Mouse (Mus musculus): Measurements from ENCODE around the gene Dnajc7. TPM values are rescaled to one million over a fixed set of nuclear protein-coding genes. Genes with fewer than 3 reads are reported as not detected.

The Dnajc7 gene
- polyA plus RNA-seq, 1 experiment from 2014 or later: 91.9 TPM

- Histone ChIP-seq H3K27me3 (ENCODE audit: control insufficient read depth, insufficient read depth, low read length) (no peaks in the 10 kb centered on the region), H3K4me3 (ENCODE audit: low read depth, low read length) (peak overlapping the region; percentile 14; the same call in 1 of the 2 replicates), H3K36me3 (ENCODE audit: control insufficient read depth, insufficient read depth, low read length) (no peaks in the 10 kb centered on the region), H3K27ac (replicated peaks) (no peak overlapping the region), H3K4me1 (replicated peaks; ENCODE audit: control insufficient read depth, insufficient read depth) (no peaks in the 10 kb centered on the region), H3K4me2 (replicated peaks; ENCODE audit: low read depth) (peak overlapping the region; percentile 44), H3K9ac (ENCODE audit: low read length) (peak overlapping the region; percentile 35; the same call in 1 of the 2 replicates), H3K9me3 (ENCODE audit: control insufficient read depth, low read length) (no peaks in the 10 kb centered on the region)
- TF ChIP-seq EP300 (optimal IDR thresholded peaks at IDR 0.05): no peak
- no peak for TF ChIP-seq CTCF (IDR thresholded peaks at IDR 0.05; ENCODE audit: low read depth)
- no peak for ATAC-seq (ENCODE audit: low FRiP score, low TSS enrichment)
- DNase-seq (ENCODE audit: low spot score): no peak
- 10% methylated on average over 16 of the region's 16 CpGs for WGBS
These were observed 48.8 kb downstream of the Dnajc7 start for GRCm38 (mm10) chr11:100571202-100571567.

- ATAC-seq (ENCODE audit: low FRiP score, low TSS enrichment) (peak; percentile 28; the same call in 1 of the 2 replicates), DNase-seq (ENCODE audit: low spot score) (peak; percentile 68)
- peak overlapping the region; percentile 44 for H3K4me2 ChIP-seq (replicated peaks; ENCODE audit: low read depth)
- no peaks in the 10 kb centered on the region for H3K4me1 ChIP-seq (replicated peaks; ENCODE audit: control insufficient read depth, insufficient read depth)
- no peaks in the 10 kb centered on the region for H3K36me3 ChIP-seq (ENCODE audit: control insufficient read depth, insufficient read depth, low read length)
- WGBS: 10% methylated on average over 8 of the region's 8 CpGs
- TF ChIP-seq EP300 (optimal IDR thresholded peaks at IDR 0.05): no peak
- TF ChIP-seq CTCF (IDR thresholded peaks at IDR 0.05; ENCODE audit: low read depth): peak; percentile 88
- no peak overlapping the region for H3K9ac ChIP-seq (ENCODE audit: low read length)
- no peaks in the 10 kb centered on the region for H3K9me3 ChIP-seq (ENCODE audit: control insufficient read depth, low read length)
- peak overlapping the region; percentile 14; the same call in 1 of the 2 replicates for H3K4me3 ChIP-seq (ENCODE audit: low read depth, low read length)
- no peaks in the 10 kb centered on the region for H3K27me3 ChIP-seq (ENCODE audit: control insufficient read depth, insufficient read depth, low read length)
- no peak overlapping the region for H3K27ac ChIP-seq (replicated peaks)
These were observed 49.4 kb downstream of the Dnajc7 start for GRCm38 (mm10) chr11:100570430-100571201.

- Histone ChIP-seq H3K36me3 (ENCODE audit: control insufficient read depth, insufficient read depth, low read length) (no peaks in the 10 kb centered on the region), H3K27ac (replicated peaks) (no peak overlapping the region), H3K4me3 (ENCODE audit: low read depth, low read length) (no peak overlapping the region), H3K4me1 (replicated peaks; ENCODE audit: control insufficient read depth, insufficient read depth) (no peaks in the 10 kb centered on the region), H3K9ac (ENCODE audit: low read length) (no peak overlapping the region), H3K27me3 (ENCODE audit: control insufficient read depth, insufficient read depth, low read length) (no peaks in the 10 kb centered on the region), H3K4me2 (replicated peaks; ENCODE audit: low read depth) (no peak overlapping the region), H3K9me3 (ENCODE audit: control insufficient read depth, low read length) (no peaks in the 10 kb centered on the region)
- 48% methylated on average over 9 of the region's 9 CpGs for WGBS
- TF ChIP-seq EP300 (optimal IDR thresholded peaks at IDR 0.05): no peak
- TF ChIP-seq CTCF (IDR thresholded peaks at IDR 0.05; ENCODE audit: low read depth): no peak
- DNase-seq (ENCODE audit: low spot score): no peak
- ATAC-seq (ENCODE audit: low FRiP score, low TSS enrichment): no peak
These were observed 50.2 kb downstream of the Dnajc7 start for GRCm38 (mm10) chr11:100569789-100570188.

GRCm38 (mm10) chr11:100568692-100569091 lies 51.3 kb downstream of the Dnajc7 start:
- WGBS: 81% methylated on average over 8 of the region's 8 CpGs
- H3K4me2 ChIP-seq (replicated peaks; ENCODE audit: low read depth): no peak overlapping the region
- H3K9ac ChIP-seq (ENCODE audit: low read length): no peak overlapping the region
- no peaks in the 10 kb centered on the region for H3K36me3 ChIP-seq (ENCODE audit: control insufficient read depth, insufficient read depth, low read length)
- no peak overlapping the region for H3K27ac ChIP-seq (replicated peaks)
- DNase-seq (ENCODE audit: low spot score) (no peak), ATAC-seq (ENCODE audit: low FRiP score, low TSS enrichment) (no peak)
- no peaks in the 10 kb centered on the region for H3K4me1 ChIP-seq (replicated peaks; ENCODE audit: control insufficient read depth, insufficient read depth)
- no peak for TF ChIP-seq EP300 (optimal IDR thresholded peaks at IDR 0.05)
- H3K4me3 ChIP-seq (ENCODE audit: low read depth, low read length): no peak overlapping the region
- H3K27me3 ChIP-seq (ENCODE audit: control insufficient read depth, insufficient read depth, low read length): no peaks in the 10 kb centered on the region
- no peaks in the 10 kb centered on the region for H3K9me3 ChIP-seq (ENCODE audit: control insufficient read depth, low read length)

- TF ChIP-seq EP300 (optimal IDR thresholded peaks at IDR 0.05): no peak
- TF ChIP-seq CTCF (IDR thresholded peaks at IDR 0.05; ENCODE audit: low read depth): no peak
- DNase-seq (ENCODE audit: low spot score) (no peak), ATAC-seq (ENCODE audit: low FRiP score, low TSS enrichment) (0 out of 2 replicates have a peak, but pooled peaks have one; percentile 25)
- WGBS: 43% methylated on average over 9 of the region's 9 CpGs
- H3K27me3 ChIP-seq (ENCODE audit: control insufficient read depth, insufficient read depth, low read length): no peaks in the 10 kb centered on the region
- no peaks in the 10 kb centered on the region for H3K36me3 ChIP-seq (ENCODE audit: control insufficient read depth, insufficient read depth, low read length)
- no peaks in the 10 kb centered on the region for H3K9me3 ChIP-seq (ENCODE audit: control insufficient read depth, low read length)
- H3K4me2 ChIP-seq (replicated peaks; ENCODE audit: low read depth): no peak overlapping the region
- no peak overlapping the region for H3K9ac ChIP-seq (ENCODE audit: low read length)
- no peak overlapping the region for H3K4me3 ChIP-seq (ENCODE audit: low read depth, low read length)
- H3K27ac ChIP-seq (replicated peaks): no peak overlapping the region
- no peaks in the 10 kb centered on the region for H3K4me1 ChIP-seq (replicated peaks; ENCODE audit: control insufficient read depth, insufficient read depth)
These were observed 52.1 kb downstream of the Dnajc7 start for GRCm38 (mm10) chr11:100567815-100568245.

GRCm38 (mm10) chr11:100567229-100567628 lies 52.7 kb downstream of the Dnajc7 start:
- no peak for DNase-seq (ENCODE audit: low spot score)
- H3K9ac ChIP-seq (ENCODE audit: low read length): no peak overlapping the region
- TF ChIP-seq EP300 (optimal IDR thresholded peaks at IDR 0.05) (no peak), CTCF (IDR thresholded peaks at IDR 0.05; ENCODE audit: low read depth) (no peak)
- no peak for ATAC-seq (ENCODE audit: low FRiP score, low TSS enrichment)
- H3K4me2 ChIP-seq (replicated peaks; ENCODE audit: low read depth): no peak overlapping the region
- no peaks in the 10 kb centered on the region for H3K36me3 ChIP-seq (ENCODE audit: control insufficient read depth, insufficient read depth, low read length)
- no peaks in the 10 kb centered on the region for H3K4me1 ChIP-seq (replicated peaks; ENCODE audit: control insufficient read depth, insufficient read depth)
- no peaks in the 10 kb centered on the region for H3K27me3 ChIP-seq (ENCODE audit: control insufficient read depth, insufficient read depth, low read length)
- 67% methylated on average over 5 of the region's 5 CpGs for WGBS
- H3K9me3 ChIP-seq (ENCODE audit: control insufficient read depth, low read length): no peaks in the 10 kb centered on the region
- no peak overlapping the region for H3K27ac ChIP-seq (replicated peaks)
- no peak overlapping the region for H3K4me3 ChIP-seq (ENCODE audit: low read depth, low read length)

All from stomach, postnatal 0 days (tissue).